Mouse (Mus musculus) gastrocnemius, adult 2 months (tissue): ENCODE results near the gene Prkar1a. TPM values are rescaled to one million over a fixed set of nuclear protein-coding genes. Genes with fewer than 3 reads are reported as not detected.
A peak's percentile ranks its signal among the peaks of the same experiment; 100 is the strongest.

Source experiments
- DNase-seq: peaks from one replicate; pipeline ENCODE4 v3.0.0; 2022
- H3K27ac ChIP-seq: fragments of 200-600 bp; 2 replicates; pipeline ENCODE4 v1.8.1; 2022; ENCODE audit warnings: mild to moderate bottlenecking
- H3K4me3 ChIP-seq: fragments of 200-600 bp; 2 replicates; pipeline ENCODE4 v1.8.1; 2022; ENCODE audit warnings: mild to moderate bottlenecking, moderate library complexity
- CTCF ChIP-seq: fragments of 200-600 bp; IDR thresholded peaks from 2 replicates; pipeline ENCODE4 v1.8.1; 2022; ENCODE audit warnings: antibody characterized with exemption, mild to moderate bottlenecking, moderate library complexity
- intact Hi-C: fragments of 180-260 bp; cut with DNase I; formaldehyde crosslinking; loops from one replicate; pipeline ENCODE4 v1.15.1; 2025
- total RNA-seq, 2 experiments: library from RNA; stranded (reverse); gene quantifications; 2 replicates each; pipeline ENCODE4 v1.2.3; 2021

The Prkar1a gene
- total RNA-seq, 2 experiments from 2014 or later: 98.9 to 117 TPM

DNA sequence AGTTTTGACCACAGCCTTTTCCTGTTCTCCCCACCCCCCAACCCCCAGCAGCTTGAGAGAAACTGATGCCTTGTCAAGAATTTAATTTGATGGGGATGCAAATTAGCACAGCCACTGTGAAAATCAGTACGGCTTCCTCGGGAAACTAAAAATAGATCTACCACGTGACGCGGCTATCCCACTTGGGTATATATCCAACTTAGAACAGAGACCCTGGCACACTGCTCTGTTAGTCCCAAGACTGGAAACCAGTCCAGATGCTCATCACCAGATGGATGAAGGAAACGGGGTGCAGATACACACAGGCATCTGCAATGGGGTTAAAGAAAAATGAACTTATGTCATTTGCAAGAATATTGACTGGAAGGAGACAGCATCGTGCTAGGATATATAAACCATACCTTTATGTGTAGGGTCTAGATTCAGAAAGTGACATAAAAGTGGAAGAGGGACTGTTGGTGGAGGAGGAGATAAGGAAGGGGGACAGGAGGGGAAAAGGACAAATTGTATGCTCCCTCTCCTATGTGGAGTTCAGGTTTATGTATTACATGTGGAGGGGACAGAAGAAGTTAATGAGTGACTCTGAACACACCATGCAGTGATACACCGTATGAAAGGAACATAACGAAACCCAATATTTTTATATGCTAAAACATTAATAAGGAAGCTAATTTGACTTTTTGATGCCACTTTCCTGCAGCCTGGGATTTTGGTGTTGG lies 56.3 kb downstream of the Prkar1a start:
- no peak for TF ChIP-seq CTCF
- H3K4me3 ChIP-seq: no peak overlapping the region
- no peak overlapping the region; the same call in none of the 2 replicates for H3K27ac ChIP-seq
- DNase-seq: no peak
- intact Hi-C loops: no loop called here

DNA sequence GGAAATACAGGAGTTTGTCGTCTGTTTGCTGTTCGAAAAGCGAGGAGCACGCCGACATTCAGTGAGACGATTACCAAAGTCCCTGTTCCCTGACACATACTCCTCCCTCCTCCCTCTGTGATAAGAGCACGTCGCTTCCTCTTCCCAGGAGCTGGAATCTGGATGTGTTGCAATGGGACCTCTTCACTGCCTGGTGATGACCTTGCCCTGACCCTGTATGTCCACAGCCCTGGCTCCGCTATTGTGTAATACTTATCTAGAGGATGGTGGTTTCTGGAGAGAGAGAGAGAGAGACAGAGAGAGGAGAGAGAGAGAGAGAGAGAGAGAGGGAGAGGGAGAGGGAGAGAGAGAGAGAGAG lies 56.8 kb downstream of the Prkar1a start:
- DNase-seq: peak; percentile 41
- no peak overlapping the region; the same call in none of the 2 replicates for H3K27ac ChIP-seq
- TF ChIP-seq CTCF: no peak
- H3K4me3 ChIP-seq: no peak overlapping the region
- intact Hi-C loops: no loop called here

DNA sequence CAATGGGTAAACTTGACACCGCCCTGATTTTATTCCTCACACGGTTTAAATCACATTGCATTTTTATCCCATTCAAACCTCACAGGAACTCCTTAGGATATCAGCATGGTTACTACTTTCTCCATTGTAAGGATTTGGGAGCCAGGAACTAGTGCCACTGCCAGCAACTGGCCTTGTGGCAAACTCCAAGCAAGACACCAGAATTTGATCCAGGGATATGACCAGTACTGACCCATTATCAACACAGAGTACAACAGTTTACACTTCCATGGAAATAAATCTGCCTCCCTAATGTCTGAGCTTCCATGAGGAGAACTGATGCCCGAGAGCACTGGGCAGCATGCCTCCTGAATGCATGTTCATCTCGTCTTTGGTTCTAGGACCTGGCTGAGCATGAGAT lies 57.4 kb downstream of the Prkar1a start:
- intact Hi-C loops: no loop called here
- Histone ChIP-seq H3K27ac (peak overlapping the region; percentile 24; the same call in 1 of the 2 replicates), H3K4me3 (no peak overlapping the region)
- no peak for DNase-seq
- TF ChIP-seq CTCF: no peak

DNA sequence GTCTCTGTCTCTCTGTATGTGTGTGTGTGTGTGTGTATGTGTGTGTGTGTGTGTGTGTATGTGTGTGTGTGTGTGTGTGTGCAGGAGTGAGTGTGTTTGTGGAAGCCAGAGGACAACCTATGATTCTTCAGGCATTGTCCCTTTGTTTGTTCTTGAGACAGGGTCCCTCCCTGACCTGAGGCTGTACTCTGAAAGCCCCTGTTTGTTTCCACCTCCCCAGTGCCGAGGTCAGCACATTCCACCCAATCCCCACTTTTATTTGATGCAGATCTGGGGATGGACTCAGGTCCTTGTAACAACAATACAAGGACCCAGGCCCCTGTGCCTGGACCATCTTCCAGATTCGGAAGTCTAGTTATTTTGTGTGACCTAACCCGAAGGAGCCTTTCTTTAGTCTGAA lies 58.2 kb downstream of the Prkar1a start:
- Histone ChIP-seq H3K4me3 (no peak overlapping the region), H3K27ac (no peak overlapping the region)
- no peak for DNase-seq
- TF ChIP-seq CTCF: no peak
- intact Hi-C loops: no loop called here

DNA sequence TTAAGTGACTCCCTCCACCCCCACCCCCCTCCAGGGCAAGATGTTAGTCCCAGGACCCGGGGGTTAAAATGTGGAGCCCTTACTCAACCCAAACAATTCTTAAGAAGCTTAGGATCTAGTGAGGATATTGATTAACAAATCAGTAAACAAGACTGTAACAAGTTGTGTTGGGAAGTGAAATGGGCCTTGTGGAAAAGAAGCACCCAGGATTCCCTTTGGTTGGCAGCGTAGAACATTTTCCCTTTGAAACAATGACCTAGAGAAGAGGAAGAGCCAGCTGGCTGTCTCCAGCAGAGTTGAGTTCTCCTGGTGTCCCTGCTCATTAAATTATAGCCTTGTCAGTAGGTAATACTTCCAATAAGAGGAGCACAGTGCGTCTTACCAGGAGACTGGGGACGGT lies 59.6 kb downstream of the Prkar1a start:
- no peak overlapping the region for H3K27ac ChIP-seq
- TF ChIP-seq CTCF: no peak

DNA sequence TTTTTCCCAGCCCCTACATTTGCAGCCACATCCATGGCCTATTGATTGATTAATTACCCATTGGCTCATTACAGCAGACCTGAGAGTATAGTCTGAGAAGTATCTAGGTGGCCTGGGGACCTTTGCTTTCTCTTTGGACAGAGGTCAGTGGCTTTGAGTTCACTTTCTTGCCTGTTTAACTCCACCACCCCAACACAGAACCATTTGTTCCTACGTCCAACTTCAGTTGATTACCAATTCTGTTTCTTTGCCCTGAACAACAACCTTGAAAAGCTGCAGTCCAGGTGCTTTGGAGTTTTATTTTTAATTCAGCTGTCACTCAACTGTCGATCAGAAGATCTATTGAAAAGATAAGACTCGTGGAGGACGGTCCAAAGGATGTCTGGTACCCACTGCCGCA lies 60.3 kb downstream of the Prkar1a start:
- no peak for TF ChIP-seq CTCF
- intact Hi-C loops: no loop called here
- no peak for DNase-seq
- Histone ChIP-seq H3K4me3 (no peak overlapping the region), H3K27ac (no peak overlapping the region)

More for the DNA sequence above, 59.6 kb downstream of the Prkar1a start:
- DNase-seq: no peak
- no peak overlapping the region for H3K4me3 ChIP-seq
- intact Hi-C loops: no loop called here

DNA sequence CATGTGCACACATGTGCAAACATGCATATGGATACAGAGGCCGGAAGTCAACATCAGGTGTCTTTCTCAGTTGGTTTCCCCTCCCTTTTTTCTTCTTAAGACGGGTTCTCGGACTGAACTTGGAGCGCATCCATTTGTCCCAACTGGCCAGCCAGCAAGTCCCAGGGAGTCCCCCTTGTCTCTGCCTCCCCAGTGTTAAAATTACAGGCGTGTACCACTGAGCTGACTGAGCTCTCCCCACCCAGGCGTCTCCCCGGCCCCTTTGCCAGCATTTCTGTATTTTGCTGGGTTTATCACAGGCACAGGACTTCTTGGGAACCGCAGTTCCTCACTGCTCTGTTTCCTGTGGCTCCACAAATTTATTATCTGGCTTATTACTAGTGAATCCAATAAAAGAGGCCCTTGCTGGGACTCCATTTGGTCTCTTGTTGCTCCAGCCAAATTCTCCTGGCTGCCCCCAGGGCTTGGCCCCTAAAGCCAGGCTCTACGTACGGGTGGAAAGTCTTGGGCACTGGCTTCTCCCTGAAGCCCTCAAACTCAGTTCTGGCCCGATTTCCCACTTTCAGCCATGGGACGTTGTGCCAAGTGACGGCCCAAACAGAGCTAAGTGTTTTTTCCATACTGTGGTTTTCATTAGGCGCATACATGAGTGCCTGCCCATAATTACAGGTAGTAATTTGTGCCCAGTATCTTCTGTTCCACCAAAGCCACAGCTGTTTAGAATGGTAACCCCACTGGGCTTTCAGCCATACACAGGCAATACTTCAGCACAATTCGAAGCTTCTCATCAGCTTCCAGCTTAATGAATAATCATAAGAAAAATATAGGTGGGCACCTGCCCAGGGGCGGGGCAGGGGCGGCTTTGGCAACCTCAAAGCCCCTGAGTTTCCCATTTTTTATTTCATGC lies 65.4 kb downstream of the Prkar1a start:
- TF ChIP-seq CTCF: no peak
- peak; percentile 52 for DNase-seq
- intact Hi-C loops: no loop called here
- peak overlapping the region; percentile 13; the same call in 1 of the 2 replicates for H3K4me3 ChIP-seq
- peak overlapping the region; percentile 29 for H3K27ac ChIP-seq

DNA sequence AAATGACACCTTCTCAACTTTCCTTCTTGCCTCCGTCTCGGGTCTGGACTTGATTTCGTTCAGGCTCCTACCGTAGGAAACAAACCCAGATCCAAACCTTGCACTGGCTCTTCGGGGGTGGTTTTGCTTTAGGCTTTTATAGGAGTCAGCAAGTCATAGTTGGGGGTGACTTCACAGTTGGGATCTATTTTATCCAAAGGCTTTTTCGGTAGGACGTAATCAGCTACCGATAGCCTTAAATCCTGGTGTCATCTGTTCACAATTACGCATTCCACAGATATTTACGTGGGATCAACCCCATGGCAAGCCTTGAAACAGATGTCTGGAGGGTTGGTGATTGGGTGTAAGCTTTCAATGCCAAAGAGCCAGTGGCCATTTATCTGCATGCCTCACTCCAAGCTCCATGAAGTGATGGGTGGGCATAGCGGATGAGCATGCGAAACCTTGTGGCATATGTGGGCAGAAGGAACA lies 66.1 kb downstream of the Prkar1a start:
- TF ChIP-seq CTCF: no peak
- intact Hi-C loops: no loop called here
- H3K27ac ChIP-seq: peak overlapping the region; percentile 29
- no peak for DNase-seq
- no peak overlapping the region for H3K4me3 ChIP-seq

DNA sequence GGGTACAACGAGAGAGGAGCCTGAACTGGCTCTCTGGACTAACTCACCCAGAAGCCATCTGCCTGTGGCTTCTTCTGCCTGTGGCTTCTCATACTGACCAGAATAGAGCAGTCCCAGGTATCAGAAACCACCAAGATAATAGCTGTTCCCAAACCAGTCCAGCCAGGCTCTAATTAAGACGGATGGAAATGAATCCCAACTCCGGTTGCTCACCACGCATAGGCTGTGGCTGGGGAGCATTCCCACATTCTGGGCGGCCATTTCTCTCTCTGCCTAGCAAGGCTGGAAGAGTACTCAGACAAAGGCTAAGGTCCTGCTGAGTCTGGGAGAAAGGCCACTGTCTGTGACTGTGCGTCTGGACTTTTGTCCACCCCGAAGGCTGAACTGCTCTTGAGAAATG lies 67.8 kb downstream of the Prkar1a start:
- no peak for TF ChIP-seq CTCF
- DNase-seq: no peak
- peak overlapping the region; percentile 56; the same call in 1 of the 2 replicates for H3K27ac ChIP-seq
- intact Hi-C loops: no loop called here
- H3K4me3 ChIP-seq: no peak overlapping the region

DNA sequence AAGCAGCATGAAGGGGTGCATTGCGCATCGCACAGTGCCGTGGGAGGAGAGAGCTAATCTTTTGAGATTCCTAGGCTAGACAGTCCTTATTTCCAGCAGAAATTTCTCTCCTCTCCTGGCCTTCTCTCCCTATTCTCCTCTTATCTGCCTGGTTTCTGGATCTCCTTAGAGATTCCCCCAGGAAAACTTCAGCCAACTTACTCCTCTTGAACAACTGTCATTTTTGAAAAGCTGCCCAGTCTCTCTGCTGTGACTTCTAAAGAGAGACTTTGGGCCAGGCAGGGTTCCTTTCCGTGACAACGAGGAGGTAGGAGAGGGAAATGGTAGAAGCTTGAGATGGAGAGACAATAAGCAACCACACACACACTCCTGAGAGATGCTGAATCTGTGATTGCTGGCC lies 68.2 kb downstream of the Prkar1a start:
- intact Hi-C loops: no loop called here
- TF ChIP-seq CTCF: no peak
- Histone ChIP-seq H3K27ac (peak overlapping the region; percentile 56), H3K4me3 (no peak overlapping the region)
- DNase-seq: no peak

DNA sequence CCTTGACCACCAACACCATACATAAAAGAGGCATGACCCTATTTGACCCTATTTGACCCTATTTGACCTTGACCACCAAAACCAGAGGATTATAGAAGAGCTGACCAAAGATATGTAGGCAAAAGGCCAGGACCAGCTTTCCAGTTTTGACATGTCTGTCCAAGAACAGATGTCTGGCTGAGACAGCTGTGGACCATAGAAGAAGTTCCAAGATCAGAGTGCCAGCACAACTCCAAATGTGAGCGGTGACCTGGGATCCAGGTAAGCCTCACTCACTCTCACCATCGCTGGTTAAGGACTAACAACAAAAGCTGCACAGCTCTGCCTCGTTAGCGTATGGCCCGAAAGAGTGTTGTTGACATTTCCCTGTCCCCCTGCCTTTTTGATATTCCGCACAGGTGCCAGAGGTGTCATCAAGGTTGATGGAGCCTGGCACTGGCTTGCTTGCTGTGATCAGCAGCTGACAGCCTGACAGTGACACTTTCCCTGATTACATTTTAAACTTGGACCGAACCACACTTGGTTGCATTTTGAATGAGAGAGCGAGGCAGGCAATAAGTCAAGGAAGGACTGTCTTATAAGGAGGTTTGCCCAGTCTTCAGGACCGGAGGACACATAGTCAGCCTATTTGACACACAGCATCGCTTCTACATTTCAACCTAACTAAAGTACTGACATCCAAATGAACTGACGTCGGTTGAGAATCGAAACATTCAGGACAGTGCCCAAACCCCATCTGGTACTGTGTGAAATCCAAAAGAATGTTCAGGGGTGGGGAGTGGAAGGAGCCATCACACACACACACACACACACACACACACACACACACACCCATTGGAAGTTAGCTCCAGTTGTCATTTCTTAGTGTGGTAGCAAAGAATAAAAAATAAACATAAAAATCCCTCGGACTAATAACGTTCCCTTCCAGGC lies 69.0 kb downstream of the Prkar1a start:
- peak overlapping the region; percentile 56 for H3K27ac ChIP-seq
- intact Hi-C loops: no loop called here
- no peak for DNase-seq
- TF ChIP-seq CTCF: no peak
- peak overlapping the region; percentile 24 for H3K4me3 ChIP-seq

Other genes starting within 250 kb of the Prkar1a start
- gene 9930022D16Rik, start 235.5 kb upstream of the Prkar1a start, total RNA-seq: not detected
- gene Amz2, start 223.5 kb upstream of the Prkar1a start, total RNA-seq: 10 to 100 TPM; 70.4 to 71.7 TPM
- gene Arsg, start 176.0 kb upstream of the Prkar1a start, total RNA-seq: under 1 TPM; 0.84 to 0.86 TPM
- 1 to 10 TPM; 7.4 to 9.2 TPM for gene Slc16a6, start 175.8 kb upstream of the Prkar1a start, total RNA-seq
- gene Wipi1, start 37.4 kb upstream of the Prkar1a start, total RNA-seq: 10 to 100 TPM; 53.0 to 60.8 TPM
- gene Fam20a, start 72.9 kb downstream of the Prkar1a start, total RNA-seq: 1 to 10 TPM; 1.2 to 2.7 TPM
- gene 1700012B07Rik, start 178.6 kb downstream of the Prkar1a start, total RNA-seq: not detected